Mouse (Mus musculus): ENCODE measurements around the gene Olfr250.

DNA sequence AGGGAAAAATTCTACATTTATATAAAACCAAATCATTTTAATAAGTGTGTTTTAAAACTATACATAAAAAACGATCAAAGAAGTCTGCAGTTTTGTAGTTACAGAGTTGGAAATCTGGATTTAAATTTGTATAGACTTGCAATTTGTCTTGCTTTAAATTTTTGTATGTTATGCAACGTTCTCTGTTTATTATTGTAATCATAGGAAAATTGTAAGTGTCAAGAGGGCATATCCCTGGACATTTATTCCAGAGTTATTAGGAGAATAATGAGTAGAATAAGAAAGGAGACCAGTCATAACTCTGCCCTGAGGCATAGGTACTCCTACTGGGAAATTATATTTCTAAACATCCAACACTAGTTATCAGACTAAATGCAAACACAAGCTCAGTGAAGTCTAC, 10.1 kb downstream of the Olfr250 start, which contains the start of gene Olfr251:
- no peak for TF ChIP-seq CTCF (IDR thresholded peaks at IDR 0.05)
- no peak for TF ChIP-seq EP300 (IDR thresholded peaks at IDR 0.05)

Measured in lung, postnatal 0 days (tissue).